Mouse (Mus musculus): ENCODE data around the gene Dclk2.

DNA sequence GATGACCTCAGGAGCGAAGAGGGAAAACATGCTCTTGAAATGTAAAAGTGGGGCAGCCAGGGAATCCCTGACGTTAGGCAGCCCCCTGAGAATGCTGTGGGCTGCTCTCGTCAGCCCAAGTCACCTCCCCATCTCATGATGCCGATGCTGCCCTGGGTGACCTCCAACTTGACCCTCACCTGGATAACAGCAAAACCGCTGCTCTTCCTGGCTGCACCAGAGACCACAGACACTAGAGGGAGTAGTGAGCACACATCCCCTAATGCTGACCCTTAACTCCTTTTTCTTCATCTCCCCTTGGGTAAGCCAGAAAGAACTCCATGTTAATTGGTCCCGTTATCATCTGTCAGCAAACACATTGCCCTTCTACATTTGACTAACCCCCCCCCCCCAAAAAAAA is 123.9 kb downstream of the Dclk2 start:
- TF ChIP-seq MXI1 (IDR thresholded peaks at IDR 0.05; ENCODE audit: low read depth, low read length) (no peak), EP300 (IDR thresholded peaks at IDR 0.05; ENCODE audit: low read depth in 1 of 2, low read length in 2 of 2) (no peak), POLR2AphosphoS5 (IDR thresholded peaks at IDR 0.05; ENCODE audit: borderline replicate concordance, low read depth, low read length) (no peak), HCFC1 (IDR thresholded peaks at IDR 0.05; ENCODE audit: low read depth, low read length) (no peak), MYC (IDR thresholded peaks at IDR 0.05; ENCODE audit: low read depth, low read length) (no peak), UBTF (IDR thresholded peaks at IDR 0.05; ENCODE audit: borderline replicate concordance, insufficient read depth, low read depth, low read length) (no peak), CTCF (IDR thresholded peaks at IDR 0.05 in 2 of 3, conservative IDR thresholded peaks at IDR 0.05 in 1 of 3; ENCODE audit: control insufficient read depth in 1 of 3, insufficient read depth in 1 of 3, low read depth in 2 of 3, low read length in 3 of 3, poor library complexity in 1 of 3, severe bottlenecking in 1 of 3) (peak; percentile 58 to 80 (median 66)), TCF12 (IDR thresholded peaks at IDR 0.05; ENCODE audit: low read depth, low read length) (no peak), ZMIZ1 (IDR thresholded peaks at IDR 0.05; ENCODE audit: low read depth, low read length) (no peak), RAD21 (IDR thresholded peaks at IDR 0.05; ENCODE audit: low read depth, low read length) (peak; percentile 32), POLR2A (IDR thresholded peaks at IDR 0.05; ENCODE audit: control insufficient read depth in 1 of 2, insufficient read depth in 1 of 2, low read depth in 1 of 2, low read length in 2 of 2, poor library complexity in 1 of 2) (no peak)
